Mouse (Mus musculus) thymus, postnatal 10 days (tissue): ENCODE data around the gene Drap1.

Experiments
- DNase-seq, 2 experiments: peaks; one replicate each; pipeline ENCODE4 v3.0.0; 2021; ENCODE audit warnings: low spot score in 2 of 2

Drap1 gene

DNA sequence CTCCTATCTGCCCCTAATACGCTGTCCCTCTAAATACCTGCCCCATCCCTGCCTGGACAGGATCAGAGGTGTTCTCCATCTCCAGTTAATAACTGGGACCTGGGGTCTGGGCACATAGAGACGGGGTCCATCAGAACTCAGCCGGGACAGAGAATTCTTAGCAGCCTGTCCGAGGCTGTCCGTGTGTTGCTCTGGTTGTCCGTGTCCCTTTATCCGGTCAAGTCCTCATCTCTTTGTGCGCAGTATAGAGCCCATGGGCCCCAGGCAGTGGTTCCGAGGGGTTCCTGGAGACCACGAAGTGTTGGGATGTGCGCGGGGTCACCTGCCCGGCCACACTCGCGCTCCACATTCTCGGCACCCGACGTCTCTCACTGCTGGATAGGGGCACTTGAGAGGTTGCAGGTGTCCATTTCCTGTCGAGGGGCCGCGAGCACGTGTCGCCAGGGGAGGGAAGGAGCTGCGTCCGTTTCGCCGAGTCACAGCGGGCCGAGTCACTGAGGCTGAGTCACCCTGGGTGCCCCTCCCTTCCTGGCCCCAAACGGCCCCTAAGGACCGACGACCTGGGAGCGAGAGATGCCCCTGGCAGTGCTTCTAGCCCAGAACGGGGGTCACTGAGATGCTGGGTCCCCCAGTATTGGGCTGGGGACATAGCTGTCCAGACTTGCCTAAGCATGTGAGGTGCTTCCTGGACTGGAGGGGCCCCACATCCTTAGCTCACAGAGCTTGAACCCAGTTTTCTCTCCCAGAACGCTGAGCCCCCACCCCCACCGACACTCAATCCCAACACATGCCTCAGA, 23.8 kb upstream of the Drap1 start:
- DNase-seq = no peak

DNA sequence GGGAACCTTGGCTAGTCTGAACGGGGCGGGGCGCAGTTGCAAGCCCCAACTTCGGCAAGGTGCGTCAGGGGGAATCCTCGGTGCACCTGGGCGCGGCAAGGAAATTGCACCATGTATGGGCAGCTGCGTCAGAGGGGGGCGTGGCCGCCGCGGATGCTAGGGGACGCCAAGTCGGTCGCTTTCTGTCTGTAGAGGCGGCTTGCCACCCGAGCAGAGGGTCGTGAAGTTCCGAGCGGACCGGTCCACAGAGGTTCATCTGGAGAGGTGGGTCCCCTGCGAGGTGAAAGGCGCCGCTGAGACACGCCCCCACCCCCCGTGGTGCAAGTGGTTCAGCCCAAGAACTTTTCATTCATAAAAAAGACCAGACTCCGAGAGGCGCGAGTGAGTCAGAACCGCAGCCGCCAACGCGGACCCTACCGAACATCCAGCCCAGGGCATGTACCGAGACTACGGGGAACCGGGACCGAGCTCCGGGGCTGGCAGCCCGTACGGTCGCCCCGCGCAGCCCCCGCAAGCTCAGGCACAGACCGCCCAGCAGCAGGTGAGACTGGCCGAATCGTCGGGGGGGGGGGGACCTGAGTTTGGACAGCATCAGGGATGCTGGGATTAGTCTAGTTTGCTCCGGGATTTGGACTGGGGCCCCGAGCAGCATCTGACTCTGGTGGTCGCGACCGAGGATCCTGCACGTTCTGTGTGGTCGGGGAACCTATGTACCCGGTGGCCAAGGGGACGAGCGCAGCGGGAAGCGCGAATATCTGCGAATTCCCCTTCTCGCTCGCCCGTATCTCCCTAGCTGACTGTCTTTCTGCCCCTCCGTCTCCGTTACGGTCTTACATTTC, 23.0 kb upstream of the Drap1 start, which contains the start of gene Fosl1:
Gene Fosl1, plus strand, starts transcription at position 33 of the 839 bp plus-strand sequence.
- DNase-seq = peak; percentile 73 to 81

DNA sequence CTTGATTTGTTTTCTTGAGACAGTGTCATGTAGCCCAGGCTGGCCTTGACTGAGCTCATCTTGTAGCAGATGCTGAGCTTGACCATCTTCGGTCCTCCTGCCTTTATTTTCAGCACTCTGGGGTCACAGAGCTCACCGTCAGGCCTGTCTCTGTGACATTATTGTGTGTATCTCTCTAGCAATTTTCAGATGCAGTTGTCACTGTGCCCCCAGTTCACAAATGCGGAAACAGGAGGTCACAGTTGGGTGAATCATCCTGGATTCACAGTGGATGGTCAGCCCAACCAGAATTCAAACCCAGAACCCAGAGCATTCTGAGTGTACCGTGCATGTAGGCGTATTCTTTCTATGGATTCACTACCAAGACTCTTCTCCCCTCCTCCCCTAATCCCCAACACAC, 21.0 kb upstream of the Drap1 start:
- no peak for DNase-seq

DNA sequence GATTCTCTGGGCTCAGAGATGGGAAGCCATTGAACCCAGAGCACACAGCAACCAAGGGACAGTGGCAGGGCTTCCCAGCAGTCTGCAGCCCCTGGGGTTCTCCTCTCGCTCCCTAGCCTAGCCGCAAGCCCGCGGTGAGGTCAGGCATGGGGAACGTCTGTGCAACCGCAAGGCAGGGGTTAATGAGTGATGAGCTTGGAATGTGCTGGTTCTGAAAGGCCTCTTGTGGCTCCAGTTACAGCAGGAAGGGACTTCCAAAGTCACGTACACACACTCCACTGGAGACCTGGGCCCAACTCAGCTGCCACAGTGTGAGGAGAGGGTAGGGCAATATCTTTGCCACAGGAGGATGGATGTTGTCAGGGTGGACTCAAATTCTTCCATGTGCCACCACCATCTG, 20.2 kb upstream of the Drap1 start:
- no peak for DNase-seq

DNA sequence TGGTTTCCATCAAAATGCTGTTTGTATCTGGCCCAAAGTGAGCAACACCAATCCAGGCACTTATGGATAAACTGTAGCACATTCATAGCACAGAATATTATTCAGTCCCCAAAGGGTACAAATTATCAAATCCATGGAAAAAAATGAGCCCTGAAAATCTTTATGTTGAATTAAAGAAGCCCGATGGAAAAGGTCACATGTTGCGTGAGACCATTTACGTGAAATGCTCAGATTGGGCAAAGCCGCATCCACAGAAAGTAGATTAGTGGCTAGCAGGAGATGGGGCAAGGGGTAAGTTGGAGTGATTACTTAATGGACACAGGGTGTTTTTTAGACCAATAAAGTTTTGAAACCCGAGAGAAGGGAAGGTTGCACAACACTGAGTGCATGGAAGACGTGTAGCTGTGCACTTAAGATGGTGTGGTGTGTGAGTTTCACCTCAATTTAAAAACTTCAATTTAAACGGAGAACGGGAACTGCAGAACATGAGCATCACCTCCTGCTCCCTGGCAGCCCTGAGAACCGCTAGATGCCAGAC, 19.7 kb upstream of the Drap1 start:
- no peak for DNase-seq

DNA sequence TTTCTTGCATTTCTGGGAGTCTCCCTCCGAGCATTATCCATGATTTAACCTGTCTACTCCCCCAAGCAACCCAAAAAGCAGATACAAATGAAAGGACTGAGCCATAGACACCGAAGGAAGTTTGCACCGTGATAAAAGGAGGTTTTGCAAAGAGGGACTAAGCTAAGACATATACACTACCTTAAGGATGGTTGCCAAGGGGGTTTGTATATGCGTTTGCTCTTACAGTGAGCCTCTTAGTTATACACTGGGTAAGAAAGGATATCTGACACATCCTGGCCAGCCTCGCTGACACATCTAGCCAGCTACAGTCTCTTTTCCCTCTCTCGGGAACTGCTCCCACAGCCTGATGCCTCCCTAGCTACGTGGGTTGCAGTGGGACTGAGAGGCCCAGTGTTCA, 9.2 kb upstream of the Drap1 start:
- DNase-seq = no peak

DNA sequence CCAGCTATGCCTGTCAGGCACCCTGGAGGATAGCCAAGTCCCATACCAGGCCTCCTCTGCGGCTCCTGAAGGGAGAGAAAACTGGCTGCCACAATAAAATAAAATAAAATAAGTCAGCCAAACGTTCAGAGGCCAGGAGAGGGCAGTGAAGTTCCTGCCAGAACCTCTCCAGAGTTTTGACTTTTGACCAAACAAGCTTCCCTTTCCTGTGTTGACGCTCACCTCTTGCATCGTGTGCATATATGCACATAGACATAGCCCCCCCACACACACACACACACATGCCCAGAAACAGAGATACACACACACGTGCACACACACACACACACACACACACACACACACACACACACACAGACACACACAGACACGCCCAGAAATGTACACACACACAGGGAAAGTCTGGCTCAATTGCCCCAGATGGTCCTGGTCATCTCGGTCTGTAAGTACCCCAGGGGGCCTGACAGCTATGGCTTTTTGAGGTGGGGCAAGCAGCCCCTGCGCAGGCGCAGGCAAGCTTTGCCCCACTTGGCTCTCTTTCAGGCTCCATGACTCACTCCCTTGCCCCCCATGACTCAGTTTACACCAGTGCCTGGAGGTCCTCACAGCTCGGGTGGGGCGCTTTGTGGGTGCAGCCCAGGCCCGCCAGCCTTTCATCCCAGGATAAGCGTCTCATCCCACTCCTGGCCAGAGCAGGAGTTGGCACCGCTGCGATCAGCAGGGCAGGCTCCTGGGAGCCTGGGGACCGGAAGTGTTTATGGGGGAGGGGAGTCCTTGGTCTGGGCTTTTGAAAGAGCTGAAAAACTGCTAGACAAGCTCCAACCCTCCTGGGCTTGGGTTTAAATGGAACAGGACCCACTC, 8.4 kb upstream of the Drap1 start:
- DNase-seq = peak; percentile 64 to 67

DNA sequence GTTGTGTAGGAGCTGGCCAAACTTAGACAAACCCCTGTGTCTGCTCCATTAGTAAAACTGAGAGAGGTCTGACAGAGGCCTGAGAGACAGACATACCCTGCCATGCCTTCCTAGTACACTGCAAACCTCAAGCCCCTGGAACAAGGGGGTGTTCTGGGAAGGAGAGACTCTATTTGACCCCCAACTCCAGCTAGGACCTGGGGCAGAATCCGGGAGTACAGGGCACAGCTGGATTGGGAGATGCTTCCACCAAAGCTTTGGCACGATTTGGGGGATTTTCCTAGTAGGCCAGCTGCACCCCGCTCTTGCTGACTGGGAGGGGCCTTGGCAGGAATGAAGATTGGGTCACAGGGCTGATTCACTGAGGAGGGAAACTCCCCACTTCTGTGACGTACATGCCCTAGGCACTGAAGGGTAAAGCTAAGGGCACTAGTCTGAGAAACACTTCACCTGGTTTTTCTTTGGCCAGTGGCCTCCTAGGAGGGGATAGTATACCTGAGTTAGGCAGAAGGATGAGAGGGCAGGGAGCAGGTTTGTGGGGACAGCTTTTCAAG, 7.2 kb upstream of the Drap1 start:
- DNase-seq = no peak

DNA sequence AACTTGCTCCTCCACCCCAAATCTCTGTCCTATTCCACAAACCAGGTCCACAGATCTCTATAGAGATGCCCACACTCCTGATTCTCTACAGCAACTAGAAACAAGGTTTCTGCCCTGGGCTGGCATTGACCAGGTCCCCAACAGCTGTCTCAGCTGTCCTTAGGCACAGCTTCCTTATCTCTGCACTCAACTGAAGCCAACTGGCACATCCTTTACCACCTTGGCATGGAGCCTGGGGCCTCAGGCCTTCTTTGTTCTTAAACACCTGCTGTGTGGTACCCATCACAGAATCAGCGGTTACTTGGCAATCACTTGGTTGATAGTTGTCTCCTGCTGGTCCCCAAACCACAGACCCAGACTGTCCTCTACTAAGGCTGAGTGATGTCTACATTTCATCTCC, 5.6 kb upstream of the Drap1 start:
- no peak for DNase-seq

DNA sequence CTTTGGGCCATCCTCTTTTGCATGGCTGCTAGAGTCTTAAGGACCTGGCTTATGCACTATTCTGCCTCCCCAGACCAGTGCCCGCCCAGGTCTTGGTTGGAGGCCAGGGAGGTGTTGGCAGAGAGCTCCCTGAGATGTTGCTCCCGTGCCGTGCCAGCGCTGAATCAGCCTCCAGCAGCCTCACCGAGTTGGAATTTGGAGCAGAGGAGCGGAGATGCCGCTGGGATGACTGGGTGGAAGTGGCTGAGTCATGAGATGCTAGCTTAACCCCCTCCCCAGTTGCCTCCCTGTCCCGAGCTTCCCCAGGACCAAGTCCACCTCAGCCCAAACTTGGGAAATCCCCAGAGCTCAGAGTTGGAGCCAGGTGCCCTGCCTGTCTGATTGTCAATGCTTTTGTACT, 5.0 kb upstream of the Drap1 start:
- DNase-seq = no peak

DNA sequence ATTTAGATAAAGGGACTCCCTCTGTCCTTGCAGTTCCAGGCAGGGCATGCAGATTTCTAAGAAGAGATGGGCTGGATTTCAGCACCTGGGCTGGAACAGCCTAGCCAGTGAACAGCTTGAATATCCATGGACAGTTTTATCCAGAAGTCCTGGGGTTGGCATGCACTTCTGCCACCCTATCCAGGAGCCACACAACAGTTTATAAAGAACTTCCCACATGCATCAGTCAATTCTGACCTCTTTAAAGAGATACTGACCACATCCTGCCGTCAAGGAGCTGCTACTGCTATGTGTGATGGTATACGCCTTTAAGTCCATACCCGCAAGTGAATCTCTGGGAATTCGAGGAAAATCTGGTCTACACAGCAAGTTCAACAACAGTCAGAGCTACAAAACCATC, 4.4 kb upstream of the Drap1 start:
- DNase-seq = no peak

DNA sequence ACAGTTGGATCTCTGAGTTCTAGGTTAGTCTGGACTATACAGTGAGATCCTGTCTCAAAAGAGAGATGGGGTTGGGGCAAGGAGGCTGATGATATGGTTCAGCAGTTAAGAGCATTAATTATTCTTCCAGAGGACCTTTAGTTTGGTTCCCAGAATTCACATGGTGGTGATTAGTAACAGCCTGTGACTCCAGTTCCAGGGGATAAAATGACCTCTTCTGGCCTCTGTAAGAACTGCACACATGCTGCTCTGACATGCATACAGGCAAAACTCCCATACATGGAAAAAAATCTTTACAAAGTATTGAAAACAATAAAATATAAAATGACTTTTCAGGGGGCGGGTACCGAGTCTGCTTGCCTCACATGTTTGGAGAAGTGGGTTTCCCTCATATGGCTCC, 3.3 kb upstream of the Drap1 start:
- peak in 1 of 2 experiments; percentile 45 for DNase-seq

DNA sequence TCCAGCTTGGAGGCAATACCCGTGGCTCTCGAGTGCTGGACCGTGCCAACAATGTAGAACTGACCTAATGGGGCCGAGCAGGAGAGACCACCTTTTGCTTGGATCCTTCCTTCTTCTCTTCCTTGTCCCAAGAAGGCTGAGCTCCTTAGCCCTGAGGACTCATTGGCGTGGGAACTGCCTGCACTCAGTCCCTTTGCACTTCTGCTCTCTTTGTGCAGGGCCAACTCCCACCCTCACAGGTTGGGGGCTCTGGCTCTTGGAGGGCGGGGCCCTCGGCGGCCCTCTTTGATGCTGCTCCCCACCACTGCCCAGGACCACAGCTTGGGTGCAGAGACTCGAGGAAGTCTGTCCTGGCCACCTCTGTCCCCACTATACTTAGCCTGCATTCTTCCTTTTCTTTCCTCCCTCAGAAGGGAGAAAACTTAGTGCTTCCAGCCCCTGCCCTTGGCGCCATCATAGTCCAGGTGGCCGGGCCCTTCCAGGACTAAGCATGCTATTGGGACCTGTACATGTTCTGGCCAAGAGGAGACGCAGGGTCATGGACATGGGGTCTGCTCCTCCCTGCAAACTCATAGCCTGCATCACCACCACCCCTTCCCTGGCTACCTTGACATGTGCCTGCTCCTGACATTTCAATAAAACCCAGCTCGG, 2.0 kb upstream of the Drap1 start:
- DNase-seq = no peak

DNA sequence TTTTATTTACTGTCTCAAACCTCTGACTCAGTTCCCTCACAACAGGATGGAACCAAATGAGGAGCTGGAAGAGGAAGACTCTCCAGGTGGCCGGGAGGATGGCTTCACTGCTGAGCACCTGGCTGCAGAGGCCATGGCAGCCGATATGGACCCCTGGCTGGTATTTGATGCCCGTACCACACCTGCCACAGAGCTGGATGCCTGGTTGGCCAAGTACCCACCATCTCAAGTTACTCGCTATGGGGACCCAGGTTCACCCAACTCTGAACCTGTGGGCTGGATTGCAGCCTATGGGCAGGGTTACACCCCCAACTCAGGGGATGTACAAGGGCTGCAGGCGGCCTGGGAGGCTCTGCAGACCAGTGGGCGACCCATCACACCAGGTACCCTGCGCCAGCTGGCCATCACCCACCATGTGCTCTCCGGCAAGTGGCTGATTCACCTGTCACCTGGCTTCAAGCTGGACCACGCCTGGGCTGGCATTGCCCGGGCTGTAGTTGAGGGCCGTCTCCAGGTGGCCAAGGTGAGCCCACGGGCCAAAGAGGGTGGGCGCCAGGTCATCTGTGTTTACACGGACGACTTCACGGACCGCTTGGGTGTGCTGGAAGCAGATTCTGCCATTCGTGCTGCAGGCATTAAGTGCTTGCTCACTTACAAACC, 1.3 kb upstream of the Drap1 start:
- no peak for DNase-seq

DNA sequence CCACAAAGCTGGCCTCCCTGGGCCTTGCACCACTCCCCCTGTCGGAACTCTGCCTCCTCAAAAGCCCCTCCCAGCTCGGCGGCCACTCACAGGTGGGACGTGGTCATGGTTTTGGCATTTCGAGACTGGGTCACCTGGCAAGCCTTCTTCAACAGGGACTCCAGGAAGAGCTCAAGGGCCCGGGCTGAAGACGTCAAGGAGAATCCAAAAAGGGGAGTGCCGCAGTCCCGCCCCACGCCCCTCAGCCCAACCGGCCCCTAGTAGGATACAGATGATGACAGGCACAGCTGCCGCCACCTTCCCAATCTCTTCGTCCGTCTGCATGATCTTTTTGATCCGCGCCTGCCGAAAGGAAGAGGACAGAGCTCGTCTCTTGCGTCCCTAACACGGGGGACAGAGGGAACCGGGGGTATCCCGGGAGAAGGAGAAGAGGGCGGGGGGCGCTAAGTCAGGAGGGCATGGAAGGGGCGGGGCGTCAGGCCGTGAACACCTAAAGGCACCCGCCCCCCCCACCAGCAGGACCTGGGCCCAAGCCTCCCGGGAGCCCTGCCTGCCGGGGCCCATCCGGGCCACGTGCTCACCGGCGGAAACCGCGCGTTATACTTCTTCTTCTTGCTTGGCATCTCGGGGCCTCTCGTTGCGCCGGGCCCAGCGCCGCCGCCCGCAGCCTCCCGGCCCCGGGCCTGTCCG, 542 bp downstream of the Drap1 start:
- peak; percentile 73 to 75 for DNase-seq

DNA sequence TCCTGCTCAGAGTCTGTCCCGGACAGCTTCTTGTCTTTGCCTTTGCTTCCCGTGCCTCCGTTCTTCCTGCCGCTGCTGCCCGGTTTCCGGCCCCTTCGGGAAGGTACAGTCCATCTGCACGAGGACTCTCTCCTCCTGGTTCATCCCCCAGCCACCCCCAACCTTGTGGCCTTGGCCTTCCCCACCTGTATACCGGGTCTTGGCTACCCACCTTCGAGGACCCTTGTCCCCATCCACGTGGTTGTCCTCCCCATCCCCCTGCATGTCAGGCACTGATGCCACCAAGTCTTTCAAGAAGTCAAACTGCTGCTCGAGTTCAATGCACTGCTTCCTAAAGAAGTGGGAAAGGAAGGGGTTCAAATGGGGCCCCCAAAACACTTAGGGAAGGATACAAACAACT, 1.2 kb downstream of the Drap1 start:
- no peak for DNase-seq

DNA sequence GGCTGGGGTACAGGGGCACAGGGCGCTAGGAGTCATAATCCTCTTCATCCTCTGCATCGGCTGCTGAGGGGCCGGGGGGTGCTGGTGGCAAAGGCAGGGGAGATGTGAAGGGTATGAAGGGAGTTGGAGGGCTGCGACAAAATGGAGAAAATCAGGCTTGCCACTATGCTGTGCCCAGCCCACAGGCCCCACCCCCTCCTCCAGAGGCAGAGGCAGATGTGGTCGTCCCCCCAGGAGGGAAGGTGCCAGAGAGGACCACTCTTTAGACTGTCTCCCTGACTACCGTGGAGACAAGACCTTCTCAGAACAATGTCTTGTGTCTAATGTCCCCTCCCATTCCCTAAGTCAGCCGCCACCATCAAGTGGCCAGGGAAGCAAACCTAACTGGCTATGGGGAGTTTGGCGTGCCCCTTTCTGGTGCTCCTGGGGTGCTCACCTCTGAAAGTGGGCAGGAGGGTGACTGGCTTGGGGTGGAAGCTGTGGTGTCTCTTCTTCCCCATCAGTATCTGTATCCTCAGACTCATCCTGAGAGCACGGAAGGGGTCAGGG, 1.8 kb downstream of the Drap1 start:
- no peak for DNase-seq

DNA sequence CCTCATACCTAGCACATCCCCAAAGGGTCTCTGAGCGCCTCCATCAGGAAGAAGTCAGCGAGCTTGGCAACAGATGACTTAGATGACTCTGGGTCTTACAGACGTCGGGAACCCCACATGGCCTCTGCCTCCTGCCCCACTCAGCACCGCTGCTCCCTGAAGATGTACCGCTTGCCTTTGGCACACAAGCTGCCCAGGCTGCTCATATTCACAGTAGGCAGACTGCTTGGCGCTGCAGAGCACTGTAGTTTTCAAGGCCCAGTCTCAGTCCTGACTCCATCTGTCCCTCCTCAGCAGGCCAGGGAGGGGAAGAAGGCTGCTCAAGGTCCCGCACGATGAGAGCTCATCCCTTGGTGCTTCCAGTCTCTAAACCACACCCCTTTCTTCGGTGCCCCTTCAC, 2.5 kb downstream of the Drap1 start:
- DNase-seq = no peak

DNA sequence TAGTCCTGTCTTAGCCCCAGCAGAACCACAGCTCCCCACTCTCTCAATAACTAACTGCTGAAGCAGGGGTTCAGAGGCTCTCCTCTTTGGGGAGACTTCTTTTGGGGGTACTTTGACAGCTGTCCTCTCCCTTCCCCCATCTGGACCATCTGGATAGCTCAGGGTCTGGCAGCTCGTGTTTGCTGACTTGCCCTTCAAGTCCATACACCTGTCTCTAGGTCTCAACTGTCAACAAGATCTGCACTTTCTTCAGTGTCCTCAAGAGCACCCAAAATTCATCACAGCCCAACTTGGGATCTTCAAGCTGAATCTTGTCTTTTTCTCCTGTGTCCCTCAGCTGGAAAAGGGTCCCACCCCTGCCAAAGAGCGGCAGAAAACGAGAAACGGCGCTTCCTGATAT, 3.0 kb downstream of the Drap1 start:
- peak in 1 of 2 experiments; percentile 42 for DNase-seq

DNA sequence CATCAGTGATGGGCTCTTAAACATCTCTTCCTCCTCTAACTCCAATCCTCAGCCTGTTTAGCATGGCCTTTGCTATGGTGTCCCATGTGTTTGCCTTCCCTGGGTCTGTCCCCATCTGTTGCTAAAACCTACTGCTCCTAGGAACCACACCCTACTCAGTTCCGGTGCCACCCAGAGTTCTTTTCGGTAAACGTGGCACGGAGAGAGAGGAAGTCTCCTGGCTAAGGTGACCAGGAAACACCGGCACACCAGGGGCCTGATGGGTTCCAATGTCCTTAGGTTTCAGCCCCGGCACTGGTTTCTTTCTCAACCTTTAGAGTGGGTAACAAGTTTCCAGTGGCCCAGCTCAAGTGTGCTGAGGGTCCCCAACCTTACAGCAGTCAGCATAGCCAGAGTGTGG, 4.2 kb downstream of the Drap1 start:
- no peak for DNase-seq
